Mouse (Mus musculus) embryonic fibroblast, embryonic 13.5 days (primary cell): ENCODE results near the gene Slc25a39.

Experiments
- CTCF ChIP-seq: IDR thresholded peaks from 2 replicates; pipeline ENCODE4 v1.5.1; 2011; ENCODE audit warnings: mild to moderate bottlenecking, control low read depth, low read length, moderate library complexity, borderline replicate concordance; ENCODE audit not compliant: insufficient read depth
- POLR2A ChIP-seq: IDR thresholded peaks from 2 replicates; pipeline ENCODE4 v1.6.1; 2011; ENCODE audit warnings: low read depth, mild to moderate bottlenecking, control low read depth, low read length, moderate library complexity

DNA sequence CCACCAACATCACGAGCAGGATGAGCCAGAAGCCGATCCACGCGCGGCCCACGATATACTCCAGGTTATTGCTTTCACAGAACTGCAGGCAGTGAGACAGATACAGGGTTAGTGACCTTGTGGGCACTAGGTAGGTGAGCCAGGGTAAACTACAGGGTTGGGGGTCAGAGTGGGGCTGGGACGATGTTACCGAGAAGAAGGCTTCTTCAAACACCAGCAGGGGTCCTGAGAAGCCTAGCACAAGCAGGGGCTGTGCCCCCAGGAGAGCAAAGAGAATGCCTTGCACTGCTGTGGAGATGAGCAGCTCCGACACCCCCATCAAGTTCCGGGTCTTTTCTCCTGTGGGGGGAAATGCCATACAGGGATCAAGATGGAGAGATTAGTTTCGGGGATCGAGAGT, 51.6 kb downstream of the Slc25a39 start:
- TF ChIP-seq CTCF (no peak), POLR2A (no peak)
